Mouse (Mus musculus) adrenal gland, adult 18-20 months (tissue): Measurements from ENCODE around the gene Prkce. TPM values are rescaled to one million over a fixed set of nuclear protein-coding genes. Genes with fewer than 3 reads are reported as not detected.

Experiments used
- DNase-seq, 2 experiments: peaks; one replicate each; pipeline ENCODE4 v3.0.0; 2021 to 2022; ENCODE audit warnings: low spot score in 2 of 2
- total RNA-seq, 2 experiments: library from RNA; stranded (reverse); gene quantifications; 1 replicate in 1 of 2; 2 replicates in 1 of 2; pipeline ENCODE4 v1.2.3; 2021

Gene Prkce
- total RNA-seq, 2 experiments from 2014 or later: 17.5 to 22.9 TPM

DNA sequence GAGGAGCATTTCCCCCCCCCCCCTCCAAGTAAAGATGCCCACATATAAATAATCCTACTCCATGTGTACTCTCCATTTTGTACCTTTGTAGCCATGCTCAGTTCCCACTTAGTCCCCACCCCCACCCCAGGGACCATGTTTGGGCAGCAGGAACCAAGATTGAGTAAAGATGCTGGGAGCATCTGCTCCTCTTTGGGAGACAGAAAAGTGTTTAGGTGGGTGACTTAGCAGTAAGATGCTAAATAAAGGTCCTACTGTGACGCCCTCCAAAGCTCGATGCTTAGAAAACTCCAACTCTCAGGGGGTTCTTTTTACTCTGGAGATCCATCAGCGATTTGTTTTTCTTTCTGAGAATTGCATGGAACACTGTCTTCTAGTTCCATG lies 270.7 kb downstream of the Prkce start:
- DNase-seq: no peak

DNA sequence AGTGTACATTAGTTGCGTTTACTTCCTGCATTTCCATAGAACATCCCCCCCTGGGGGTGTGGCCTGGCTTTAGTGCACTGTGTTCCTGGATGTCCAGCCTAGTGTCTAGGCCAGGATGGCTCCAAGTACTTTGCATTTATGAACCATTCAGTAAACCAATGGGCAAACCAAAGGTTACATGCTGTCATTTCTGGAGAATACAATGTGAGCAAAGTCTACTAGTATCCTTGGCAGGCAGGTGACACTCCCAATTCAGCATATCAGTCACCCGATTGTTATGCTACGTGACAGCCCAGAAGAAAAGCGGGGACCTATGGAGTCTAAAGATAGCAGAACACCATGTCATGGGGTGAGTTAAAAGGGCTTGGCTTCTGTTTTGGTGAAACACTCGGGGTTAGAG lies 271.2 kb downstream of the Prkce start:
- no peak for DNase-seq

DNA sequence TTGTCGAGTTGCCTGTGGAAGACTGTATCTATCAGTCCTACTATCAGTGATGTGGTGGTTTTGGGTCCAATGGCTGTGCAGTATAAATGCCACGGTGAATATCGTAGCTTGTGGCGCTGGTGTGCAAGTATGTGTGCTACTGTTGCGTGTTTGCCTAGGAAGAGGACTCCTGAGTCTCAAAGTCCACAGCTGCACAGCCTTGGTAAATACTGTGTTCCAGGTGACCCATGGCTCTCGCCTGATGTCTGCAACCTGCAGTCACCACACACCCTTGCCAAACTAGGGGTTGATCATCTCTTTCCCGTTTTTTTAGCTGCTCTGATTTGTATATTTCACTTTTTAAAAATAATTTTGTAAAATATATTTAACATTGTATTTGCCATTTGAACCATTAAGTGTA lies 273.5 kb downstream of the Prkce start:
- DNase-seq: no peak

- peak in 1 of 2 experiments; percentile 30 for DNase-seq
Observed at GRCm38 (mm10) chr17:86443886-86444285, 276.3 kb downstream of the Prkce start.

DNA sequence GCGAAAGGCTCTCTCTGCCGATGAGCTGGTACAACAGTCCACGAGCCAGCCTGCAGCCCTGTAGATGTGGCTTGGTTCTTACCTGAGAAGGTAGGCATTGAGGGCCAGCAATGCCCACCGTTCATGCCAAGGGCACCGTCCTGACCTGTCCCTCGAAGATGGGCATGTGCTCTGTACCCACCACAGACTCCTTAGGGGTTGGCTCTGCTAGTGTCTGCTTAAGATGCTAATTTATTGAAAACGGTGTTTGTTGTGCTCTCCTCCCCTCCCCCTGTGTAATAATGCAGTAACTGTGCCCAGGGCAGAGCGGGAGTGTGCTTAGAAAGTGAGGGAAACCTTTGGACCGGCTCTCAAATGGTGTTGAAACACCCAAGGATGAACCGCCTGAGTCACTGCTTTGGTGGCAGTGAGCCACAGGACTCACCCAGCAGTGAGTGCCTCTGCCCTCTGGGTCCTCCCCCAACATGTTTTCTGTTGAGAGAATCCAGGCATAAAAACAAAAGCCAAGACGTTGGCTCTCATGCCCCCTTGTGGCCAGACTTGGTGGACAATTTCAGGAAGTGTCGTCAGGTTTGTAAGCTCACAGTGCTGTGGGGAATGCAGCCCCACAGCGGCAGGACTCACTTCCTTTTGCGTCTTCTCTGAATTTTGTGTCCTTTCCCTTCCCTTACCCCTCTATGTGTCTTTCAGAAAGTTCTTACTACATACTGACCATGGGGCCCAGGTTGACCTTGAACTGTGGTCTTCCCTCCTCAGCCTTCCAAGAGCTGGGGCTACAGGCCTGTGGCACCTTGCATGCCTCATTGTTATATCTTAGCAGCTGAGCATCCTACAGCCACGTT lies 277.2 kb downstream of the Prkce start:
- DNase-seq: peak; percentile 91 to 92

DNA sequence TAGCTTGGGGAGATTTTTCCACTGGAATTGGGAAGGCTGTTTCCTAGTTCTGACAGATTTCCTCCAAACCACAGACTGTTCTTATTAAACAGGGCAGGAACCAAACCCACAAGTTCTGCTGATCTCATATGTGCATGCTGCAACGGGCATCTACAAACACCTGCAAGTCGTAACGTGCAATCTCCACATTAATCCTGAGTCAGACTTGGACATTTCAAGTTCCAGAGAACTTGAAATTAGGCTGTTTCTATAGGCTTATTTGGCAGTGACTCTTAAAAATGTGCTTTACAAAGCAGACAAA lies 277.8 kb downstream of the Prkce start:
- no peak for DNase-seq

- DNase-seq: no peak
Observed at GRCm38 (mm10) chr17:86445900-86446299, 278.3 kb downstream of the Prkce start.

- no peak for DNase-seq
Observed at GRCm38 (mm10) chr17:86447101-86447598, 279.6 kb downstream of the Prkce start.

GRCm38 (mm10) chr17:86452934-86453333 lies 285.3 kb downstream of the Prkce start:
- no peak for DNase-seq

GRCm38 (mm10) chr17:86453673-86454350 lies 286.2 kb downstream of the Prkce start:
- DNase-seq: no peak

GRCm38 (mm10) chr17:86454351-86454706 lies 286.7 kb downstream of the Prkce start:
- DNase-seq: no peak

GRCm38 (mm10) chr17:86456512-86456911 lies 288.9 kb downstream of the Prkce start:
- DNase-seq: no peak

- DNase-seq: no peak
Observed at GRCm38 (mm10) chr17:86458302-86458980, 290.9 kb downstream of the Prkce start.

DNA sequence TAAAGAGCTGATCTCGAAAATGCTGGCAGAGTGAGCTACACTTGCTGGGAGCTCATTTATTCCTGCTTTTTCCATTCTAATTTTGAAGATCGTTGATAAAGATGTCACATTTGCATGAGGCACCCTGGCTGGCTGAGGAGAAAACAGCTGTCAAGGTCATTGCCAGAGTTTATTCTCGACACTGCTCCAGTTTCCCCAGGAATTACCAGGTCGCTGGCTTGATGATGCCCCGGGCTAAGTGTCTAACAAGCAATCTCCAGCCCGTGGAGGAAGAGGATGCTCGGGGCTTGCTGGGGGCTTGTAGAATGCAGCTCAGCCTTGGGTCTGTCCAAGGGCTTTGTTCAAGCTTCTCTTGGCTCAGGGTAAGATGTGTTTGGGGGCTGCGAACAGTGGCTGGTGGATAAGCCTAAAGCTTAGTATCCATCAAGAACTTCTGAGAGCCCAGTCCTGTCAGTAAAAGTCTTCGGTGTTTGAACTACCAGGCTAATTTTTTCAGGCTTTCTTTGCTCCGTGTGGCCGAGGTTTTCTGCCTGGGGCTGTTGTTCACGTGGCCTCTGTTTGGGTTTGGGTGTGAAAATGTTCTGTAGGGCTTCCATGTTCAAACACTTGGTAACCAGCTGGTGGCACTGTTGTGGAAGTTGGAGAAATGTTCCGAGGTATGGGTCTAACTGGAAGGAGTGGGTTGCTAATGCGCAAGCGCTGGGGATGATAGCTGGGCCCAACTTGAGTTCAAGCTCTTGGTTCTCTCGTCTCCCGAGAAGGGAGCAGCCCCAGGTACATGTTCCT lies 293.3 kb downstream of the Prkce start:
- DNase-seq: no peak

DNA sequence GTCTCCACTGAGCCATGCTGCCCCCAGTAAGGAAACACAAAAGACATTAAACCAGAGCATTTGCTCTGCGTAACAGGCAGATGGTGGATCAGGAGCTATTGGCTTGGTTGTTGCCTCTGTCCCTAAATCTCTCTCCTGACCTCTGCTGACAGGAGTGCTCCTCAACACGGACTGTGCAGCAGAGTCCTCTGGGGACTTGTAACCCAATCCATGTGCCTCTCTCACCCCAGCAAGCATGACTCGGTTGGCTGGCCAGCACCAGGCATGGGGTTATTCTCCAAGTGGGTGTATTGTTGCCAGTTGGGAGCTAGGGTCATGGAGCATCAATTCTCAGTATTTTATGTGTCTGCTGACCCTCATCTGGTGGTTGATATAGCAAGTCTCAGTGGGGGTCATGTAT lies 295.8 kb downstream of the Prkce start:
- no peak for DNase-seq

- DNase-seq: no peak
Observed at GRCm38 (mm10) chr17:86464197-86464596, 296.6 kb downstream of the Prkce start.

GRCm38 (mm10) chr17:86464689-86465363 lies 297.2 kb downstream of the Prkce start:
- DNase-seq: no peak

DNA sequence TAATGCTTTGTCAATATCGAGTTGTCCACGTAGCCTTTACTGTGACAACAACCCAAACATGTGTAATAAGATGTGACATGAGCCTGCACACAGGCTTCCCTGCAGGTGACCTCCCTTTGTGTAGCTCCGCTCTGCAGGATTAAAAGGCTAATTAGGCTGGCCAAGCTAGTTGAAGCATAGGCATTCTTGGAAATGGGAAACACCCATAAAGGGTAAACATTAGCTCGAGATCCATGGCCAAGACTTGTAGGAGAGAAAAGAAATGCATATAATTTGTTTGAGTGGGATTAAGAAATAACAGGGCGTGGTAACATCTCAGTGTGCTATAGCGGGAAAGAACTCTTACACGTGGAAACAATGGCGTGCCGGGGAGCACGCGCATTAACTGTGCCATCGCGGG lies 298.3 kb downstream of the Prkce start:
- DNase-seq: no peak

DNA sequence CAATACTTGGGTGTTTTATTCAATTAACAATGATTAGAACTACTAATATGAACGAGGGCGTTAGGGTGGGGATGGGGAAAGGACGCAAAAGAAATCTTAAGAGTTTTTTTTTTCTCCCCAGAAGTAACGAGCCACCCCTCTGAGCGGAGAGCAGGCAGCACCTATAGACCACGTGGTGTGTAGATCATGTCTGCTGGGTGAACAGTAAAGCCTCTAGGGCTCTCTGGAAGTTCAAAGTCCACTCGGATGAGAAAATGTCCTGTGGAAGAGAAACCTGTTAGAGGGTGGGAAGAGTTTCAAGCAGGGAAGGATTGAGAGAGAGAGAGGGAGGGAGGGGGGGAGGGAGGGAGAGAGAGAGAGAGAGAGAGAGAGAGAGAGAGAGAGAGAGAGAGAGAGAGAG lies 298.8 kb downstream of the Prkce start:
- no peak for DNase-seq

GRCm38 (mm10) chr17:86466871-86467270 lies 299.3 kb downstream of the Prkce start:
- no peak for DNase-seq
